Mouse (Mus musculus): Measurements from ENCODE around the gene 3100002H09Rik.
A peak's percentile ranks its signal among the peaks of the same experiment; 100 is the strongest.

The 3100002H09Rik gene

GRCm38 (mm10) chr4:124610703-124611102 is at the start of gene 3100002H09Rik:
Gene 3100002H09Rik, minus strand, starts transcription at chr4:124610803.
- no peak for DNase-seq (ENCODE audit: low read depth)

- DNase-seq (ENCODE audit: low read depth) = no peak
These were observed 48.9 kb upstream of the 3100002H09Rik start for GRCm38 (mm10) chr4:124659251-124660217.

DNA sequence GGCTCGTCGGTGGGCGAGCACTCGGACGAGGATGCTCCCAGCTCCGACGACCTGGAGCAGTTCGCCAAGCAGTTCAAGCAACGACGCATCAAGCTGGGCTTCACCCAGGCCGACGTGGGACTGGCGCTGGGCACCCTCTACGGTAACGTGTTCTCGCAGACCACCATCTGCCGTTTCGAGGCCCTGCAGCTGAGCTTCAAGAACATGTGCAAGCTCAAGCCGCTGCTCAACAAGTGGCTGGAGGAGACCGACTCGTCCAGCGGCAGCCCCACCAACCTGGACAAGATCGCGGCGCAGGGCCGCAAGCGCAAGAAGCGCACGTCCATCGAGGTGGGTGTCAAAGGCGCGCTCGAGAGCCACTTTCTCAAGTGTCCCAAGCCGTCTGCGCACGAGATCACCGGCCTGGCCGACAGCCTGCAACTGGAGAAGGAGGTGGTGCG is 47.8 kb upstream of the 3100002H09Rik start:
- peak; percentile 21 for DNase-seq (ENCODE audit: low read depth)

DNA sequence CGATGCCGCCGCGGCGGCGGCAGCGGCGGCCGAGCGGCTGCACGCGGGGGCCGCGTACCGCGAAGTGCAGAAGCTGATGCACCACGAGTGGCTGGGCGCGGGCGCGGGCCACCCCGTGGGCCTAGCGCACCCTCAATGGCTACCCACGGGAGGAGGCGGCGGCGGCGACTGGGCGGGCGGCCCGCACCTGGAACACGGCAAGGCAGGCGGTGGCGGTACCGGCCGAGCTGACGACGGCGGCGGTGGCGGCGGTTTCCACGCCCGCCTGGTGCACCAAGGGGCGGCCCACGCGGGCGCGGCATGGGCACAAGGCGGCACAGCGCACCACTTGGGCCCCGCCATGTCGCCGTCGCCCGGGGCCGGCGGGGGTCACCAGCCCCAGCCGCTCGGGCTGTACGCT is 47.2 kb upstream of the 3100002H09Rik start:
- peak; percentile 24 for DNase-seq (ENCODE audit: low read depth)

DNA sequence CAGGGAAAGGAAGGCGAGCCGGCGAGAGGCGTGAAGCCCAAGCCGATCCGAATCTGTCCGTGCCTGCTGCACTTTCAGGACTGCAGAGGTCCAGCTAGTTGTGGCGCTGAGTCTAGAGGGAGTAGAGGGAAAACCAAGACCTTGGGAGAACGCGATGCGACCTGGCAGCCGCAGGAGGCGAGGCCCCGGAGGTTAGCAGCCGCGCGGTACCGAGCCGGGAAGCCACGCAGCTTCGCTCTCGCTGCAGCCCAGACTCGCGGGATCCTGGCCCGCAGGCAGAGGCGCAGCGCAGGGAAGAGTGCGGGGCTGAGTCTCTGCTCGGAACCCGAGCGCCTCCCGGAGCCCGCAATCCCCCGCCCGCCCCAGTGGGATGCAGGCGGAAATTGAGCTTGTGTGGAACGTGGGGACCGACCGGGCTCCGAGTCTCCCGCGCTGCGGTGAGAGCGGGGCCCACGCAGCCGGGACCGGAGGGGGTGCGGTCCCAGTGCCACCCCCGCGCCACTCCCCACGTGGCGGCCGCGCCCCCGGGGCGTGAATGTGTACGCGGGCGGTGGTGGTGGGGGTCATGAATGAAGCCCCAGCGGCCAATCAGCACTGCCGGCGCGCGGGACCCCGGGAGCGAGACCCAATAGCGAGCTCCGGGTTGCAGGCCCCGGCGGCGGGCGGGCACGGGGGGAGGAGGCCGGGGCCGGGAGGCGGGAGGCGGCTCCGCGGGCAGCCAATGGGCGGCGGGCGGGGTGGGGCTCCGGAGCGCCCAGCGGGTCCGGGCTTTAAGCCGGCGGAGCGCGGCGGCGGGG is 46.4 kb upstream of the 3100002H09Rik start:
- peak; percentile 35 for DNase-seq (ENCODE audit: low read depth)

GRCm38 (mm10) chr4:124656518-124656853 is 45.9 kb upstream of the 3100002H09Rik start, which contains the start of gene Pou3f1:
Gene Pou3f1, plus strand, starts transcription at chr4:124656807.
- DNase-seq (ENCODE audit: low read depth) = no peak

DNA sequence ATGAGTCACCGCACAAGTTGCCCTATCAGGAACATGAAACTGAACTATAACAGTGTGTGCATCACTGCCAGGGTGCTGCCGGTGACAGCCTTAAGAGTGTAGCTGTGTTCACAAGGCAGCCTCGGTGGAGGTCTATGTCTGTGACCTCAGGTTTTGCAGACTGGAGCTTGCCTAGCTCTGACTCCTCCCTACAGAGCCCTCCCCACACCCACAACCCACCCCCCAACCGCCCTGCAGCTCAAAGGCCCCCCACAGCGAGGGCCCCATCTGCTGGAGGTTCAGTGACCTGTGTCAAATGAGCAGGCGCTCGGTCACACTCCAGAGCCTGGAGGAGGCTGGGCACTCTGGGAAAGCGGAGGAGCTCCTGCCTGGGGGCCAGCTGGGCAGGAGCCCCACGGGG is 42.3 kb upstream of the 3100002H09Rik start:
- DNase-seq (ENCODE audit: low read depth) = no peak

GRCm38 (mm10) chr4:124647909-124648308 is 37.3 kb upstream of the 3100002H09Rik start:
- DNase-seq (ENCODE audit: low read depth) = no peak

- no peak for DNase-seq (ENCODE audit: low read depth)
These were observed 36.0 kb upstream of the 3100002H09Rik start for GRCm38 (mm10) chr4:124646591-124646990.

- DNase-seq (ENCODE audit: low read depth) = no peak
These were observed 34.4 kb upstream of the 3100002H09Rik start for GRCm38 (mm10) chr4:124644974-124645433.

- DNase-seq (ENCODE audit: low read depth) = no peak
These were observed 33.3 kb upstream of the 3100002H09Rik start for GRCm38 (mm10) chr4:124643859-124644258.

DNA sequence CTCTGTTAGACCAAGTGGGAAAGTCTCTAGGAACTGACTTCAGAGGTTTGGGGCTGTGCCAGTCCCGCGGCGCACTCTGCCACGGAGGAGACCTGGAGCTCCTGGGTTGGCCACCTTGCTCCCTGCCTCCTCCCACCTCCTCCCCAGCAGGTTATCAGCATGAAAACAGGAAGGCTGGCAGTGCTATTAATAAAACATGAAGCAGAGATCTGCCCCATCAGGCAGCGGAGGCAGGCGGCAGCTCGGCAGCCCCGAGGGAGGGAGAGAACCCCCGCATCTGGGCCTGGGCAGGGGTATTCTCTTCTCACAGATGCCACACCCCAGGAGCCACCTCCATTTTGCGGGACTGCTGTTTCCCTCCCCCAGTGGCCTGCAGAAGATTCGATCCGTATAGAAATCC is 29.1 kb upstream of the 3100002H09Rik start:
- no peak for DNase-seq (ENCODE audit: low read depth)

- DNase-seq (ENCODE audit: low read depth) = no peak
These were observed 22.7 kb upstream of the 3100002H09Rik start for GRCm38 (mm10) chr4:124633281-124633680.

- no peak for DNase-seq (ENCODE audit: low read depth)
These were observed 22.3 kb upstream of the 3100002H09Rik start for GRCm38 (mm10) chr4:124632856-124633255.

GRCm38 (mm10) chr4:124631456-124631855 is 20.9 kb upstream of the 3100002H09Rik start:
- no peak for DNase-seq (ENCODE audit: low read depth)

GRCm38 (mm10) chr4:124626836-124627235 is 16.2 kb upstream of the 3100002H09Rik start:
- no peak for DNase-seq (ENCODE audit: low read depth)

- no peak for DNase-seq (ENCODE audit: low read depth)
These were observed 13.5 kb upstream of the 3100002H09Rik start for GRCm38 (mm10) chr4:124624111-124624581.

DNA sequence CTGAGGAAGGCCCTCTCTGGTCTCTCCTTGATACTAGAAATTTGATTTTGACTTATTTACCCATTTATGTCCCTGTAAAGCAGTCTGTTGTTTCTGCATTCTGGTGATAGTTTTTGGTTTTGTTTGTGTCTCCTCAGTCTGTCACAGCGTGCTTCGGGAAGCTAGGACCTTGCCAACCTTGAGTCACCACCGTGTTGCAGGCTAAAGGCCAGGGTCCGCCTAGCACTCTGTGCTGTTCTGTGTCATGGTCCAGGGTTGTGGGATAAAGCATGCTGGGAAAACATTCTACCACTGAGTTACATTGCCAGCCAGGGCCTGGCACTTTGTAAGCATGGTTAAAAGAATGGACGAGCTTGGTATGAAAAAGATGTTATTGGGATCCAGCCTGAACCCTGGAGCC is 12.0 kb upstream of the 3100002H09Rik start:
- DNase-seq (ENCODE audit: low read depth) = no peak

DNA sequence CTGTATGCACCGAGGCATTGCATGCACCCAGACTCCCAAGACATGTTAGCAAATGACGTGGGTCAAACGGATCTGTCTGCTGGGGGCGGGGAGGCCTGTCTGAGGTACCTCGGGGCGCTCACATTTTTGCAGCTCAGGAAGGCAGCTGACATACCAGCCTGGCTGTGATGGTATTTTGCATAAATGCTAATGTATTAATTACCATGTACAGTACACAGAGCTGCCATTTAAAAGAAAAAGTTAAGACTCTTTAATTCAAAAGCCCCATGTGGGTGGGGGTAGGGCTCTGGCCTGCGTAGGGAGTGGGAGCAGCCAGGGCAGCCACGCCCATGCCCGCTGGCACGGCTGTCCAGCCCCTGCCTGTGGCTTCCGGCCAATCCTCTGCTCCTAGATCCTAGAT is 10.8 kb upstream of the 3100002H09Rik start:
- DNase-seq (ENCODE audit: low read depth) = no peak

DNA sequence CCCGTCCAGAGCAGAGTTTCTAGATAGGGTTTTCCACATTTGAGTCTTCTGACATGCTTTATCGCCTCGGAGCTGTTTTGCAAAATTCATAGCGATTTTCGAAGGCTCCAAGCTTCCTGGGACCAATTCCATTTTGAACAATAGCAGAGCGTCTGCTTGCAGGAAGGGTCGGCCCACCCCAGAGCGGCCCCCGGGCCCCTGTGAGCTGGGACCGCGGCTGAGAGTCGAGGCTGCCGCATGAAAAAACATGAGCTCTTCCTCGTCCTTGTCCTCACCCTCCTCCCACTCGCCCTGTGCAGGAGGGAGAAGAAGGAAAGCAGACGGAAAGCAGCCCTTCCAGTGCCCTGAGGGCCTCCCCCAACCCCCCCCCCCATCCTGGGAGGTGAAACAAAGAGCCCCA is 8.0 kb upstream of the 3100002H09Rik start:
- no peak for DNase-seq (ENCODE audit: low read depth)

DNA sequence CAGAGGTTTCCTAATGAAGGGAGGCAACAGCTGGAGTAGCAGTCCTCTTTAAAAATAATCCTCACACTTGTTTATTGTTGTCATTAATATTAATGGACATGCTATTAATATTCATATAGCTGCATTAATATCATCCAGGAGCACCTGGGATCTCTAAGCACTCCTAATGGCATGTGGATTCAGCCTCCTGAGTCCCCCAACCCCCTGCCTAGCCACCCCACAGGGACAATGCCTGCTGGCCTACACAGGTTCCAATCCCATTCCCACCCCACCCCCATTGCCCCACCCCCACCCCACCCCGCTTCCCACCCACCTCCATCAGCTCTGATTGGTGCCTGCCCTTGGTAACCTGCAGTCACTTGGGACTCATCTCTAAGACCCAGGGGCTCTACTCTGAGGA is 6.0 kb upstream of the 3100002H09Rik start:
- no peak for DNase-seq (ENCODE audit: low read depth)

GRCm38 (mm10) chr4:124615986-124616385 is 5.4 kb upstream of the 3100002H09Rik start:
- DNase-seq (ENCODE audit: low read depth) = no peak

Data from naive thymus-derived CD4-positive, alpha-beta T cell, adult 2 months (primary cell).